Mouse (Mus musculus): Measurements from ENCODE around the gene Anapc13. TPM values are rescaled to one million over a fixed set of nuclear protein-coding genes. Genes with fewer than 3 reads are reported as not detected.

Anapc13 gene
- total RNA-seq, 2 experiments from 2014 or later, result 111 to 119 TPM

- no peak for DNase-seq (ENCODE audit: low spot score in 2 of 2)
These were observed 49.8 kb downstream of the Anapc13 start for GRCm38 (mm10) chr9:102675922-102676321.

GRCm38 (mm10) chr9:102681470-102681869 is 55.4 kb downstream of the Anapc13 start:
- DNase-seq (ENCODE audit: low spot score in 2 of 2), result no peak

Other genes with a start within 250 kb of the Anapc13 start
- 1 to 10 TPM; 2.3 to 3.0 TPM for gene Ky, start 120.5 kb upstream of the Anapc13 start, total RNA-seq (2021)
- 10 to 100 TPM; 31.0 to 35.6 TPM for gene Cep63, start 238 bp downstream of the Anapc13 start, total RNA-seq (2021)
- gene Amotl2, start 90.4 kb downstream of the Anapc13 start, total RNA-seq (2021), result 10 to 100 TPM; 19.2 to 20.5 TPM
- 10 to 100 TPM; 41.2 to 42.7 TPM for gene Ryk, start 208.6 kb downstream of the Anapc13 start, total RNA-seq (2021)

All from layer of hippocampus, adult 18-20 months (tissue).